Mouse (Mus musculus) bone marrow macrophage, adult 2 months (primary cell): ENCODE measurements around the gene Ptprg.

Experiments used
- CTCF ChIP-seq: IDR thresholded peaks from 2 replicates; pipeline ENCODE4 v1.5.1; 2012; ENCODE audit warnings: low read depth, mild to moderate bottlenecking, low read length, moderate library complexity
- POLR2A ChIP-seq: IDR thresholded peaks from 2 replicates; pipeline ENCODE4 v1.6.1; 2012; ENCODE audit warnings: mild to moderate bottlenecking, low read depth, low read length, borderline replicate concordance

- TF ChIP-seq POLR2A = no peak
- no peak for TF ChIP-seq CTCF
These were observed 363.9 kb downstream of the Ptprg start for GRCm38 (mm10) chr14:11917225-11917624.
